Mouse (Mus musculus) gastrocnemius, adult 8-10 months (tissue): ENCODE measurements around the gene Mrps15. TPM values are rescaled to one million over a fixed set of nuclear protein-coding genes. Genes with fewer than 3 reads are reported as not detected.
A peak's percentile ranks its signal among the peaks of the same experiment; 100 is the strongest.

Experiments used
- DNase-seq, 2 experiments: peaks; one replicate each; pipeline ENCODE4 v3.0.0; 2022; ENCODE audit warnings: low spot score in 2 of 2
- total RNA-seq, 4 experiments: library from RNA; stranded (reverse); gene quantifications; 2 replicates each; pipeline ENCODE4 v1.2.4; 2022

The Mrps15 gene
- total RNA-seq = 10 to 100 TPM; 62.8 to 70.5 (median 66.0) TPM

DNA sequence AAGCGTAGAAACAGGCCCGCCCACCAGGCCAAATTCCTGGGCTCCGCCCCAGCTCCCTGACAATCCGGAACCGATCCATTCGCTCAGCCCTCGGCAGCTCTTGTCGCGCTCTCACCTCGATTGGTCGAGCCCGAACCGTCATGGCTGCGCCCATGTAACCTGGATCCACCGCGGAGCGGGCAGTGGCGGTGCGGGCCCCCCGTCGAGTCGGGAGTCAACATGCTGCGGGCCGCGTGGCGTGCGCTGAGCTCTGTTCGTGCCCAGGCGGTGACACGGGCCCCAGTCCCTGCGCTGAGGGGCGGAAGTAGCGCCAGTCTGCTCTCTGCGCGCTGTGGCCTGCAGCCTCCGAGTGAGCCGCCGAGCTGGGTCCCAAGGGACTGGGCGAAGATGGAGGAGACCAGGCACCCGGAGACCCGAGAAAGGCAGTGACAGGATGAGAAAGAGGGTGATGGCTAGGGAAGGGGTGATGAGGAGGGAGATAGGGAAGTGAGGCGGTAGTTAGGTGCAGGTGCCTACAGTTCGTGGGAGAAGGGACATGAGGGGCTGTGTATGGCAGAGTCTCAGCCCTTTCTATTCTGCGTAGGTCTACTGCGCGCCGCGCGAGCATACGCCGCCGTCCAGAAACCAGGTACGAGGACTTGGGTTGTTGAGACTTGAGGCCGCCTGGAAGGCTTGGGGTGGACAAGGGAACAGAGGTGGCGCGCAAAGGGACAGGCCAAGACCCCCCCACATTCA, at the start of gene Mrps15:
Mrps15 (plus strand) TSS at position 75 of the 735 bp plus-strand sequence.
- peak; percentile 62 to 80 for DNase-seq

DNA sequence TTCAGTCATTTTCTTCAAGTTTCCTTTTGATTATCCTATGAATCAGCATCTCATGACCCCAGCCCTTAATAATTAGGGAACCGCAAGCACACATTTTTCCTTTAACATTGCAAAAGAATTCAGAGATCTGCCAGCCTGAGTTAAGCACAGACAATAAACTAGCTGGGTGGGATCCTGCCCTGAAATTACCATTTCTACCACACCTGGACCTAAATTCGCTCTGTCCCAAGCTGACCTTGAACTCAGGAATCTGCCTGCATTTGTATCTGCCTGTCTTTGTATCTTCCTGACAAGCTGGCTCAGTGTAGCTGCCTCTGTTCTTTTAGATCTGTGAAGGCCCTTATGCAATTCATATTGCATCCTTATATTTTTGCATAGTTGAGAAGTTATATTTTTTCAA, 48.9 kb upstream of the Mrps15 start:
- no peak for DNase-seq

DNA sequence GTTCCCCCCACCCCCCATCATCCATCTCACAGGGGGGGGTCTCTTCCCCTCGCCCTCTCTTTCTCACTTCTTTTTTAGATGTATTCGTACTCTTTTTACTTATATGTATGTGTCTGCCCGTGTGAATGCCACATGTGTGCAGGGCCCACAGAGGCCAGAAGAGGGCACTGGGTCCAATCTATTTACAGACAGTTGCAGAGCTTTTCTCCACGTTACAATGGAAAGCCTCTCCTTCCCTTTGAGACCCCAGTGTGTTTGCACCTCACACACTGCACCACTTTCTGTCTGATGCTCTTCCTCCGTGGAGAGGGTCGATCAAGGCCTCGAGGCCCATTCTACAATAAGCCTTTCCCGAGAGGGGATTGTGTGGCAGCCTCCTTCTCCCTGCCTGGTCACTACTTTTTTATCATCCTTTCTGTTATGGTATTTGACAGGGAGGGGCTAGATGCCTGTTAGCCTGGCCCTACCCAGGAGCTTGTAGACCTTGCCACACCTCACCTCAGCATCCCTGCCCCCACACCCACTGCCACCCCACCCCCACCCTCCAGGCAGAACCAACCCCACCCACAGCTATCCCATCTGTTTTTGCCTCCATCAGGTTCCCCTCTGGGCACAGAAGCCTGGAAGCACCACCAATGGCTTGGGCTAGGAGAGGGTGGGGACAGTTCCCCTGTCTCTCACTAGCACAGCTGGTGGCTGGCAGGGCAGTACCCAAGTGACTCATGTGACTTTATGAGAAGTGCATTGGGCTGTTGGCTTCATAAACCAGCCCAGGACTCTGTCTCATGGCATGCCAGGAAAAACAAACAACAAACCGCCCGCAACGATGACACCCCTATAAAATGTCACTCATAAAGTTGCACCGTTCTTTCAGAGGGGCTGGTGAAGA, 45.2 kb upstream of the Mrps15 start:
- no peak for DNase-seq

DNA sequence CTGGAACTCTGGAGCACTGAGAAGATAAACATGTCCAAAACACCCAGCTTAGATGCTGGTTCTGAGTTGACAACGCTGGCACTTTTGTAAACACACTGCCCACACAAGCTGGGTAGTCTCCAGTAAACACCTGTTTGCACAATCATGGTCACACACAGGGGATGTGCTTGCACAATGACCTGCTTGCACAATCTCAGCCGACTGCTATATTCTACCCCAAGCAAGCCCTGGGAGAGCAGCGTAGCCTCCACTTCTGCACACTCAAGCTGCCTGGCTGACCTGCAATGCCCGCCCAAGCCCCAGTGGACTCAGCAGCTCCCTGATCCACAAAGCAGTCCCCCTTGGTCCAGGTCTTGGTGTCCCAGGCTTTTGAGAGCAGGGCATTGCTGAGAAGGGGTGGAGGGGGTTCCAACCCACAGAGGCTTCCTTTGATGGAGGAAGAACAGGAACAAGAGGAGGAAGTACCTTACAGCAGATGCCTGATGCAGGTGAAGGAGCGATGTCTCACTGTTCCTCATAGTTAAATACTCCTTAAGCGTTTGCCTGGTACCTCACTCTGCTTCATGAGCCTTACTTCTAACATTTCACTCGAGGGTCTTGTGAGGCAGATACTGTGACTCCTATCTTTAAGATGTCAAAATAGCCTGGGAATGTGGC, 28.9 kb upstream of the Mrps15 start:
- DNase-seq = no peak

DNA sequence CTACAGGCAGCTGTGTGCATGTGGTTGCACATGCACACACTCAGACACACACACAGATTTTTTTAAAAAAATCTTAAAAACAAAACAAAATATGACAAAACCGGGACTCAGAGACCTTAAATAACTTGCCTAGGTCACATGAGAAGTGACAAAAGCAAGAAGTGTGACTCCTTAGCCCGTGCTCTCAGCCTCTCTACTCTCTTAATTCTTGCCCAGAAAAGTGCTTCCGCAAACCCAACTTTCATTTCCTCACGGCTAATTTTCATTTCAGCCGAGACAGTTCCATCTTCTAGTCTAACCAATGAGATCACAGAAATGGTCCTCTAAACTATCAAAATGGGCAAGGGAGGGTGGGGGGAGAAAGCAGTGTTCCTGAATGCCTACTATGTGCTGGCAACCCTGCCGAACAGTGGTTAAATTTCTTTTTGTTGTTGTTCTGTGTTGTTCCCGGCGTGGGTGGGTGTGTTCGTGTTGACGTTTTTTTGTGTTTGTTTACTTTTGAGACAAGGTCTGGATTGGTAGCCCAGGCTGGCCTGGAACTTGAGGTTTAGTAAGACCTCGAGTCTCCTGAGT, 27.7 kb upstream of the Mrps15 start:
- no peak for DNase-seq

DNA sequence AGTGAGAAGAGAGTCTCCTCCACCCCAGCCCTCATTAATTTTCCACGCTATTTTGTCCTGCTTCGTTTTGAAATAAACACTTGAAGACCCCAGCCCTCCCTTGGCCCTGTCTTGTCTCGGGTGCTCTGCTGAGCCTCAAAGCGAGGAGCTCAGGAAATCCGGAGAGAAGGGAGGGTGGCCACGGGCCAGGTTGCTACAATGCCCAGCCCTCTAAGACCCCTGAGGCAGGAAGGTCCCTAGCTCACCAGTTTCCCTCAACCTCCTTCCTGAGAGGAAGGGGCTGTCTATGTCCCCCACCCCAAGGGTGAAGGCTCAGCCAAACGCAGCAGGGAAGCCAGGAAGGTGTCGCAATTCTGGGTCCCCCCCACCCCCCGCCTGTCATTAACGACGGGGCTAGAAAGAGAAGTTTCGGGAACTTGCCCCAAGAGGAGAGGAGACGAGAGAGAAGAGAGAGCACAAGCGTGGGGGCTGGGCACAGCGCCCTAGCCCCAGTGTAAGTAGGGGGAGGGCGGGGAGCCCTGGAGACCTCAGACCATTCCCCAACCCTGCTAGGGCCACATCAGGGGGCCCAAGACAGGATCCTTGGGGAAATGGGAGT, 22.3 kb upstream of the Mrps15 start, which contains the start of gene Csf3r:
Csf3r (plus strand) TSS at position 248 of the 598 bp plus-strand sequence.
- no peak for DNase-seq

DNA sequence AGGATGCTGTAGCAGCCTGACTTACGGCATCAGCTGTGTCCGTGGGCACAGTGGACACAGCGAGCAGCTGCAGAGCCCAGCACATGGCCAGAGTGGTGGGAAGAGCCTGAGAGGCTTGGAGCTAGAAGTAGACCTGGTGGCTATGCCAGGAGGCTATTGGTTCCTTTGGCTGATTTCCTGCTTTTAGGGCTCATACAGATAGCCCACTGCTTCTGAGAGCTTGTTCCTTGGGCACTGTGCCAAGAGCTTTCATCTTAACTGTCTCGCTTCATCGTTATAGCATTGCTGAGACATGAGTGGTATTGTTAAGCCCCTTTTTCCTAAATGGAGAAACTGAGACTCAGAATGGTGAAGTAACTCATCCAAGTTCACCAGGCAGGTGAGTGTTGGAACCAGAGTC, 20.9 kb upstream of the Mrps15 start:
- no peak for DNase-seq

DNA sequence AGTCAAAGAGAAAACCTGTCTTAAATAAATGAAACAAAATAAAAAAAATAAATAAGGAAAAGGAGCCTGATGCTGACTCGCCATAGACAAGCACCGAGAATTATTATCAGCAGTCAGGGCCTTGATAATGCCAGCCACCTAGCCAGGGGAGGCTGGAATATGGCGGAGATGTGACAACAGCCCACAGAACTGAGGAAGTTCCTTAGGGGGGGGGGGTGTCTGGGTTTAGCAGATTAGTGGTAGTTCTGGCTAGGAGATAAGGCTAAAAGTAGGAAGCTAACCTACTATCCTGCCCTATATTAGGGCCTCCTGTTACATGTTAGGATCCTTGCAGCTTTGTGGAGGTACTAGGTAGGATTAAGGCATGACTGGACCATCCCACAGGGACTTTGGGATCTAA, 18.7 kb upstream of the Mrps15 start:
- no peak for DNase-seq

DNA sequence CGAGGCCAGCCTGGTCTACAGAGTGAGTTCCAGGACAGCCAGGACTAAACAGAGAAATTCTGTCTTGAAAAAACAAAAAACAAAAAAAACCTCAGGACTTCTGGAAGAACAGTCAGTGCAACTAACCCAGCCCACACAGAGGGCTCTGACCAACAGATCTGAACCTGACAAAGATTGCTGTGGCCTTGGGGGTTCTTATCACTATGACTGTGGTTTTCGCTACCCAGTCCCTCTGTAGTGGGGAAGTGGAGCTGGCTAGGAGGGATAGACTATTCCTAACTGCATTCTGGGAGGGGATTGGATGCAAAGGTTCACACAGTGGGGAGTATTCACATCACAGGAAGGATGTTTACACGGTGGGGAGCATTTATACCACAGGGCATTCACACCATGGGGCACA, 17.7 kb upstream of the Mrps15 start:
- no peak for DNase-seq

DNA sequence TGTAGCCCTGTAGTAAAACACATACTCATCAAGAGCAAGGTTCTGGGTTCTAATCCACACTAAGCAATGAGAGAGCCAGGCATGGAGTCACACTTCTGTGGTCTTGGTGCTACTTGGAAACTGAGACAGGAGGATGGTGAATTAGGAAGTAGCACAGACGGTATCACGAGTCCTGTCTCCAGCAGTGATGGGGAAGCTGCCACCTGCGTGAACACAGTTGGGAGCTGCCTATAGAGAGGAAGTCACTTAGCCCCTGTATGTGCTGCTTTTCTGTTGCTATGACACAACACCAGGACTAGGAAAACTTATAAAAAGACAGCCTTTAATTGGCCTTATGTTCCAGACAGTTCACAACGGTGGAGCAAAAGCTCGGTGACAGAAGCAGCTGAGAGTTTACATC, 16.0 kb upstream of the Mrps15 start:
- DNase-seq = no peak

DNA sequence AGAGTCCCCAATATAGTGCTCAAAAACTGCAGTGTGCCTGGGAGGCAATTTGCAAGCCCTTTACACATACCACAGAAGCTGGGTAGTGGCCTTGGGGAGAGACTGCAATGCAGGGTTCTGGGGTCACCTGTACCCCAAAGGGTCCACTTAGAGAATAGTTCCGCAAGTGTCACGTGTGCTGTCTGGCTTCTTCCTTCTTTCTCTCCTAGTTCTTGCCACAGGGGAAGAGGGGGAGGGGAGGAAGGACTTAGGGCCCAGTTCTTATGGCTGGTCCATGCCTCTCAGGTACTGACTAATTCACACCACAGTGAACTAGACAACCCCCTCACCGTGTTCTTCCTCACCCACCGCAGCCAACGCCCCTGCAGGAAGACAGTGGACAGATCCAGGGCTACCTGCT, 11.3 kb upstream of the Mrps15 start:
- no peak for DNase-seq

DNA sequence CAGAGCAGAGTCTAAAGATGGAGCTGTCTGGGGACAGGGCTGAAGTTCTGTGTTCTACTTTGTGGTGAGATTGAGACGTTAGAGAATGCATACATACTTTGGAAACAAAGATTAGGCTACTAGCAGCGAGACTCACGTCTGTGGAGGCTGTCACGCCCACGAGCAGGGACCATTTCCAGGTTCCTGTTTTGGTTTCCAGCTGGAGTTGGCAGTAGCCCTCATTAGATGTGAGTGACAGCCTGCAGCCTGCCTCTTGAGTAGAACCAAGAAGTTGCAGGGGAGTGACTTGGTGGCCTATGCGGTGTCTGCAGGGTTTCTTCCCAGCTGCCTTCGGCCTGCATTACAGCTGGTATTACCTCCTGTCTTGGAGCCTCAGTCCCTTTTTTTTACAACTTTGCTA, 4.9 kb downstream of the Mrps15 start:
- DNase-seq = no peak

DNA sequence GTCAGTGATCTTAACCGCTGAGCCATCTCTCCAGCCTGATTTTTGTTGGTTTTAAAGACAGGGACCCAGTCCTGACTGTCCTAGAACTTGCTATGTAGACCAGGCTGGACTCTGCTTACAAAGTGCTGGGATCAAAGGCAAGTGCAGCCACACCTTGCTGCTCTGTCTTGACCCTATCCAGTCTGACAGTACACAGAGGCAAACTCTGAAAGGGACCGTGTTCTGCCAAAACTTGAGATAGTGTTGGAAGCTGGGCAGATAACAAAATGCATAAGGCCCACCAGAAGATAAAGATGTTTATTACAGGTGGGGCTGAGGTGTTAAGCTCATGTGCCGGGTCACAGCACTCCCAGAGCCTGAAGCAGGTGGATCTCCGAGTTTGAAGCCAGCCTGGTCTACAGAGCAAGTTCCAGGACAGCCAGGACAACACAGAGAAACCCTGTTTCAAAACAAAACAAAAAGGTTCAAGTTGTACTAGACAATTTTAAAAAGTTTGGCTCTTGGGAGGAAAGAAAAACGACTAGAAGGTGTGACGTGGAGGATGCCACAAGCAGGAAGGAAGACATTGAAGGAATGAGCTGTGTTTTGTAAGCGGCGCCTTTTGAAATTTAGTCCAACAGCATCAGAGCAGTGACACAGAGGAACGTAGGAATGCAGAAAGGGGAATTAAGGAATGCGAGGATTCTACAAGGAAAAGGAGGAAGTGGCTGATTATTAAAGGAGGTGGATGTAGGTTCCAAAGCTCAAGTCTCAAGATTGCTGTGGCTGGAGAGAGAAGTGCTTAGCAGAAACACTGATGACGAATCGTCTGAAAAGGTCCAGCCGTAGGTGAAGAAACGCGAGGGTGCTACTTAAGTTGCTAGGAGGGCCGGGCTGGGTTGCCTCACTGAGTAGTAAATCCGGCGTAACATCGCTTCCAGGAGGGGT, 10.7 kb downstream of the Mrps15 start:
- DNase-seq = no peak

DNA sequence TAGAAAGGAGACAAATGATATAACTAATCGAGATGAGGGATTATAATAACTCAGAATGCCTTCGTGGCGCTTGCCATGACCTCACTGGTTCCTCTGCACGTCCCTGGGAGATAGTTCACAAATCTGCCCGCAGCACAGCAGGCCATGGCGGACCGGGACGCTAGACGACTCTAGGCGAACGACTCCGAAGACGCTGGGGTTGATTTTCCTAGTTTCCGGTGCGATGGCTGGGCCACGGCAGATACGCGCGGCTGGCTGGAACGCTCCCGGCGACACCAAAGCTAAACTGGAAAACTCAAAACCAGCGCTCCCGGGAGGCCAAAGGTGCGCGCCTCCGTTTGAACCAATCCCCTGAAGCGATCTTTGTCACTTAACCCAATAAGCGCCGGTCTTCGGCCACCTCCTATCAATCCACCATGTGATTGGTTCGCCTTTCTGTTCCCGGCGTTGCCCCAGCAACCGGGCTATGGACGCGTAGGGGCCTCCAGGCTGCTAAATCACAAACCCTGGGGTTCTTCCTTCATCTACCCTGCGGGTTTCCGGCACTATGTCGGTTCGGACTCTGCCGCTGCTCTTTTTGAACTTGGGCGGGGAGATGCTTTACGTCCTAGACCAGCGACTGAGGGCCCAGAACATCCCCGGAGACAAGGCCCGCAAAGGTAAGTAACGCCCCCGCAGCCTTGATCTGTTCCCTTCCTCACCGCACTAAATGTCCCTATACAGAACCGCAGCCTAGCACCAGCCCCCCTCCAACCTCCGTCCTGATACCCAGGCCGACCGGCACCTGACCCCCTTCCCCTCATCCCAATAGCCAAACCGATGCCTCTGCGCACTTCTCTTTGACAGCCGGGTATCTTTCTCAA, 11.6 kb downstream of the Mrps15 start, which contains the start of gene Oscp1:
Oscp1 (plus strand) TSS at position 432 of the 863 bp plus-strand sequence.
- peak; percentile 76 to 78 for DNase-seq

DNA sequence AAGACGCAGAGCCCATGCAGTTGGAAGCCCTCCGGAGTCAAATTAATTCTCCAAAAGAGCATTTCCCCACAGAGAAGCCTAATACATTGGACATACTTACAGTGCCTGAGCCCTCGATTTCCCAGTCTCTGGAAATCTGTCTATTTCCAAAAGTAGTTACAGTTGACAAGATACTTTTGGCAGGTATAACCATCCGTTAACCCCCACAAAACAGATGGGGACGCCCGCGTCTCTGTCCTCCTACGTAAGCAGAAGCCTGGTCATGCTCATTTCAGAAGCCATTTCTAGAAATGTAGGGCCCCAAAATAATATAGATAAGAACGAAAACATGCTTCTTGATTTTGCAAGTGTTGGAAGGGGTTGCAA, 12.3 kb downstream of the Mrps15 start:
- DNase-seq = no peak

DNA sequence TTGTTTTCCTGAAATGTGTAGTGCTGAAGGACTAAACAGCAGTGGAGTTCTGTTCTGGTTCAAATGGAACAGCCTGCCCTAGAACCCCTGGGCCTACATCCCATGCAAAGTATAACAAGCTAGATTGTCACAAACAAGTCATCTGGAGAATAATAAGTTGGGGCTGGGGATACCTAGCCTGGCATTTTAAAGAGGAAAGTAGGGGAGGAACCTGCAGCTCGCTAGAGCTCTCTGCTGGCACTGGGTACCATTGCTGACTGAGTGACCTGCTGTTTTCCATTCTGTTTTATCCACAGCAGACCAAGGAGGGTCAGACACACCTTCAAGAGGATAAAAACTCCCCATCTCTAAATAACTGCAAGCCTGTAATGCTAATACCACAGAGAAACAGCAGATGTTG, 16.1 kb downstream of the Mrps15 start:
- no peak for DNase-seq

DNA sequence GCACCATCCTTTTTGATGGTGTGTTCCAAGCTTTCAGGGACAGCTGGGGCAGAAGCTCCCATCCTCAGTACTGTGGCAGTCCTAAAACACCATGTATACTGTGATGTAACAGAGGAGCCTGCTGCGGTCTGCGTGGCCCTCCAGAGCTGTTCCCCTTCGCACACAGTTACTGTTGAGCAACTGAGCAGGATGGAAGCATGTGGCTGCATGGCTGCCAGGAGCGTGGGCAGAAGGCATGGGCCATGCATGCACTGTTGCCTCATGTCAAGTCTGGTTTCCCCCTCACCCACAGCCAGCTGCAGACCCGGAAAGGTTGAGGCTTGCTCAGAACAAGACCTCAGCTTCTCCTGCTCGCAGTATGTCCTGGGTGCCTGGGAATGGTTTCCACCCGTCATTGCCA, 18.5 kb downstream of the Mrps15 start:
- no peak for DNase-seq

DNA sequence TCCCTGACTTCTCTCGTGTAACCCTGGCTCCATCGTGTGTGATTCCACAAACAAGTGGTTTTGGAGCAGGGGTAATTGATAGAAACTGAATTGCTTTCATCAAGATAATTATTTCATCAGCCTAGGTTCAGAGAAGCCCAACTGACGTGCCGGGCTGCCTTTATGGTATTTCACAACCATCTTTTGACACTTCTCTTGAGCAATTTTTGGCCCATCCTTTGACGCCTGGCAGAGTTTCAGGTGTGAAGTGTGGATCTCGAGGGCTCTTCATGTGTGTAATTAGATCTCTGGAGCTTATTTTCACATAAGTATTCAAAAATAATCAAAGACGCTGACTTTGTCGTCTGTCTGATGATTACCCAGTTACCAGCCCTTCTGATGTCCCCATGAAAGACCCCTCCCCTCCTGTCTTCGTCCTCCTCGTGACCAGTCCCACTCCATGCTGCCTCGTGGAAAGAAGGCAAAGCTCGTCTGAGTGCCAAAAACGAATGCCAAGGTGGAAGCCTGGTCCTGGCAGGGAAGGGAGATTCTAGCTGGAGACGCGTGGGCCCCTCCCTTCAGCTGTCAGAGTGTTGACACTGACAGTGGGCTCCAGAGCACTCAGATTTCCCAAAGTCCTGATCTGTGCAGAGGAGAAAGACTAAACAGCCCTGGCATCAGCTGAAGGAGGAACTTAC, 20.8 kb downstream of the Mrps15 start:
- DNase-seq = peak; percentile 13 to 37

DNA sequence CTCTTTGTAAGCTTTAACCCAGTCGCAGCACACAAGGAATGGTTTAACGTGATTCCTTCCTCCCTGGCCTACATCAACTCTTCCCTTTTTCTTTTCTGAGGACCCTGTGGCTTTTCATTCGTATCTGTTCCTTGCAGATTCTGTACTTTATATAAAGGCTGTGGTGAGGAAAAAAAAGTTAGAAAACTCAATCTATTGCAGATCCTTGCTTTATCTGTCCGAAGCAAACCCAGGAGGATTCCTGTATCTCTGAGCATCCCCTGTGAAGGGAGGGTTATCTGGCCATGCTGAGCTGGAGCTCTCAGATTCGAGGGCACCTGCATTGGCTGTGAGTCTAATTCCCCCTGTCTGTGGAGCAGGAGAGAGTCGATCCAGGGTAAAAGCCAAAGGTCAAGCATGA, 22.1 kb downstream of the Mrps15 start:
- no peak for DNase-seq
